Mouse (Mus musculus) layer of hippocampus, adult 9-11 months (tissue): ENCODE results near the gene Atxn2.
"Not testable (repeated sequence)": the region's sequence is repeated elsewhere in the genome, so short reads cannot be mapped to it uniquely, and the experiment has no call there.

ENCODE experiments used
- DNase-seq: peaks from one replicate; pipeline ENCODE4 v3.0.0; 2022

Gene Atxn2

DNA sequence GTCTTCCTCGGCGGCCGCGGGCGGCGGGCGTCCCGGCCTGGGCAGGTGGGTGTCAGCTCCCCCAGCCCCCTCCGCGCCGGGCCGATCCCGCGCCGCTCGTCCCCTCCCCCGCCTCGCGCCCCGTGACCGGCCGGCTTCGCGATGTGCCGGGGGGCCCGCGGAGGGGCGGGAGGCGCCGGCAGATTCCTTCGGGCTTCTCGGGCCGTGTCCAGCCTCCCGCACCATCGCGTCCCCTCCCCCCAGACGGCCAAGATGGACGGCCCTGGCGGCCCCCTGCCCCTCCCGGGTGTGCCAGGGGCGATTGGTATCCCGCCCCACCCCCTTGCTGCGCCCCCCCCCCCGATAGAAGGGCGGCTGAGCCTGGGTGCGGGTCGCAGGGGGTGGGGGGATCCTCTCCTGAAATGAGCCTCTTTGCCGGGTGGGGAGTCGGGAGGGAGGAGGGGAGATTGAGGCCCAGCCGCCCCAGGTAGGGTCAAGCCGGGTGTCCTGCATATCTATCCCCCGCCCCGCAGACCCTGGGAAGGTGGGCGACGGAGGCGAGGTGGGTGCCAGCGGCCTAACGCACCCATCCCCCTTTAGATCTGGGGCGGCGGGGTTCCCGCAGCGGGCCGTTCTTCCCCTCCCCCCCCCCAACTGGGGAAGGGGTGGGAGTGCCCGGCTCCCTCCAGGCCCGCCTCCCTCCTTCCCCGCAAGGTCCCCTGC lies 1.2 kb downstream of the Atxn2 start:
- no peak for DNase-seq

DNA sequence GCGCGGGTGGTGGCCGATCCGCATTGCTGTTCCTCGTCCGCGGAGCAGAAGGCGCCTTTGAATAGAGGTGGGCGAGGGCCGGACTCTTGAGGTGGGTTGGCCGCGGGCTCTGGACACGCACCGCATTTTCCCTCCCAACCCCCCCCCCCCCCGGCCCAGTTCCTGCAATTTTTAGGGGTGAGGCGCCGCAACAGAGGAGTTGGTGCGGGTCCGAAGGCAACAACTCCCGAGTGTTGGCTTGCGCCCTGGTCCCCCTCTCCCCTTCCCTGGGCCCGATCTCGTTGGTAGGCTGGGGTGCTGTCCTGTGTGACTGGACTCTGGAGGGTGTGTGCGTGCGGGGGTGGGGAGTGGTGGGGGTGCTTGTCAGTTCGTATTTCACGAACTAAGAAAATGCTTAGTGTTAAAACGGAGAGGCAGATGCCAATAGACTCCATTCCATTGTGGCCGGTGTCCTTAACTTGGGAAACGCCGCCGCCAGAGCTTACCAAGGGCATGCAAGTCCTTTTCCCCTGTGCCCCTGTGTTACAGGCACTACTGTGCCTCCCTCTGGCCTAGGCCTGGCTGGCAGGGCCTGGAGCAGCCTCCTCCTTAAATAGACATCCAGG lies 1.9 kb downstream of the Atxn2 start:
- peak; percentile 23 for DNase-seq

DNA sequence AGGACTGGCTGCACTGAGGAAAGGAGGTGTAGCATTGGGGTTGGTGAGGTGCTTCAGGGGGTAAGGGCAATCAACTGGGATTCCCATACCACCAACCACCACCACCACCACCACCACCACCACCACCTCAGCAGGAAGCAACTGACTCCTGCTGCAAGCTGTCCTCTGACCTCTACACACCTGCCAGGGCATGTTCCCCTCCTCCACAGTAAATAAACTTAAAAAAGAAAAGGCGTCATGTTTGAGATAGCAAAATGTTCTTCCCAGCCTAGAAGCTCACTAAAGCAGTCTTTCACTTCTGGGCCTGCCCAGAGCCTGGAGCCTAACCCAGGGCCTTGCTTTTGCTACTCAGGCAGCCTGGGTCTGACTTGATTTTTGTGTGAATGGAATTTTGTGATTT lies 3.2 kb downstream of the Atxn2 start:
- no peak for DNase-seq

DNA sequence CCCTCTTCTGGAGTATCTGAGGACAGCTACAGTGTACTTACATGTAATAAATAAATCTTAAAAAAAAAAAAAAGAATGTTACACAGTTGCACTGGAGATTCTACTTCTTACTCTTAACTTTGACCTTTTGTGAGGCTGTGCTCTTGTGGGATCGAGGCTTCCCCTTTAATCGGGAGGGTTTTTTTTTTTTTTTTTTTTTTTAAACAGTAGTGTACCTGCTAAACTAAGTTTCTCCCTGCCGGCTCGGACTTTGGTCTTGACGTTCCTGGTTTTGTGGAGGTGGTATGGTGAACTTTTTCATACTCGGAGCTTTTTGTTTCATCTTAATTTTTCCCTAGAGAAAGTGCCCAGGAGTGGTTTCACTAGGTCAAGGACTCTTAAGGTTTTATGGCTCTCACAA lies 3.8 kb downstream of the Atxn2 start:
- DNase-seq: no peak

DNA sequence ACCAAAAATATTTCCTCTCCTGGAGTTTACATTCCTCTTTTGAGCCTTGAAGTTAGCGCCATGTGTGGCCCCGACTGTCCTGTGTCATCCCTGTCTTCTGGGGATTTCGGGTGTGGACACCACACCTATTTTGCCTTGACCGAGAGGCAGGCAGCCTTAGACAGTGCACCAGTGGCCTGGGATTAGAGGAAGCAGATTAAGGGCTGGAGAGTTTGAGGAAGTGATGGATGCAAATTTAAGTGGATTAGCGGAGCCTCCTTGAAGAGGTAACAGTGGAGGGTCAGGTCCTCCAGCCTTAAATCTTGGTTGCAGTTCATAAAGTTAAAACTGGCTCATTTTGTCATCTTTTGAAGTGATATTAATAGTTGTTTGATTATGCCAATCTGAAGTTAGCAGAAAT lies 7.3 kb downstream of the Atxn2 start:
- no peak for DNase-seq

DNA sequence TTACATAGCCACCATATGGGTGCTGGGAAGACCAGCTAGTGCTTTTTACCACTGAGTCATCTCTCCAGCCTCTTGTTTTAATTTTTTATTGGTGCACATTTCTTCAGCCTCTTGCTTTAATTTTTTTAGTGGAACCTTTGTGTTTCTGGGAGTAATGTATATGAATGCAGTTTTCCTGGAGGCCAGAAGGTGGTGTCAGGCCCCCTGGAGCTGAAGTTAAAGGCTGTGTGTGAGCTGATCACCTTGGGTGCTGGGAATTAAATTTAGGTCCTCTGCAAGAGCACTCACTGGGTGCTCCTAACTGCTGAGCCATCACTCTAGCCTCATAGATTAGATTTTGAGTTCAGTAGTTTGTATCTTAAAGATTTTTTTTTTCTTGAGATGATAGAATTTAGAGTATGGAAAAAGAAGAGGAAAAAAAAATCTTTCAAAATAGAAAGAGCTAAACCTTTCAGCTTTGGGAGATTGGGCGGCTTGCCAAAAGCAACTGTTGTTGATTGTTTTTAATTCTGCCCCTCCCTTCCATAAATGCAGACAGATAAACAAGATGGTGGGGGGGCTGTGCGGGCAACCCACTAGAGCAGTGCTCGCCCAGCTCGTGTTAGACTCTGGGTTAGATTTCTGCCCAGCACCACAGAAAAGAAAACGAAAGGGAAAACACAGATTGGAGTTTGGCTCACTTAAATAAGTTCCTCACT lies 9.9 kb downstream of the Atxn2 start:
- DNase-seq: no peak

DNA sequence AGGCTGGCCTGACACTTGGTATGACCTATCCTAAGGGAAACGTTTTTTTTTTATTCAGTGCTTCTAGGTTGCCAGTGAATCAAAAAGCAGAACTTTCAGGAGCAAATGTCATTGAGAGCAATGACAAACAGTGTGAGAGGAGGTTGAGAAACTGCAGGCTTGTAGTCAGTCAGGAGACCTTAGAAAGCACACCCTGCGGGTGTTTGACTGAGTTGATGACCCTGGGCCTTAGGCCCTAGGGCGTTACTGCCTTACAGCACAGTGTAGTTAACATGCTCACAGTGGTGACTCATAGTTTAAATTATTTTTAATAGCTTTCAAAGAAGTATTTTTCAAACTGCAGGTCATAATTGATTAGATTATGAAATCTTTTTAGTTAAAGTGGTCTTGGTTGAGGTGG lies 10.7 kb downstream of the Atxn2 start:
- DNase-seq: no peak

DNA sequence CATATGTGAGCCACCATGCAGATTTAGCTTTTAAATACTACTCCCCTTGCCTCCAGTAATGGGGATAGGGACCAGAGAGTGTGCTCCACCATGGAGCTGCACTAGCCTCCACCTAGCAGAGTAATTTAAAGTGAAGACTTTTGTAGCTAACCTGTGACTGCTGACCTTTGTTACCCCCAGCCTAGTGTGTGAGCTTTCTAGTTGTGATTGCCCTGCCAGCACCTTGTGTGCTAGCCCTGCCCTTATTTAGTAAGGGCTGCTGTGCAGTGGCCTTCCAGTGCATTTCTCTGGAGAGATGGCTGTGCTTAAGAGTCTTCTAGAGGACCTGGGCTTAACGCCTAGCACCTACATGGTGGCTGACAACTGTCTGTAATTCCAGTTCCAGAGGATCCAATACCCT lies 13.5 kb downstream of the Atxn2 start:
- DNase-seq: no peak

DNA sequence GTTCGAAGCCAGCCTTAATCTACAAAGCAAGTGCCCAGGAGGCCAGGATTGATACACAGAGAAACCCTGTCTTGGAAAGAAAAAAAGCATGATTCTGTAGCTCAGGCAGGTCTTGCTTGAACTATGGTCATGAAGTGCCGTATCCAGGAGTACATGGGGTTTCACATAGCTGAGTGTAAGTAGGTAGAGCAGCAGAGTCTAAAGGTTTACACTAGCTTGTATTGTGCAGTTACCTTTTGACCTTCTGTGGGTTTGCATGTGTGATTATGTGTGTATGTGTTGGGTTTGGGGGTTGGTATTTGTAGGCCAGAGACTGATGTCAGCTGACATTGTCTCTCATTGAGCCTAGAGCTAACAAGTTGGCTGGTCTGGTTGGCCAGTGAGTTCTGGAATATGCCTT lies 18.9 kb downstream of the Atxn2 start:
- DNase-seq: no peak

DNA sequence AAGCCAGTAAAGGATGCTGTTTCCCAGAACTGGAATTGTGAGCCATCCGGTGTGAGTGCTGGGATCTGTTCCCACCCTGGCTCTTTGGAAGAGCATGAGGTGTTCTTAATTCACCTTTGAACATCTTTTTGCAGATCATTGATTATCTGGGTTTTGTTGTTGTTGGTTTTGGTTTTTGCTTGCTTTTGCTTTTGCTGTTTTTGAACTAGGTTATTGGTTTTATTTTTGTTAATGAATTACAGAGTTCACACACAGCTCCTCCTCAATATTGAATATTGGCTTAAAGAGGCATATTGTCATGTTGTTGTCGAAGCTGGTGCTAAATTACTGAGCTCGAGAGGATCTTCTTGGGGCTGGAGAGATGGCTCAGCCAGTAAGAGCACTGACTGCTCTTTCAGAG lies 25.5 kb downstream of the Atxn2 start:
- DNase-seq: no peak

DNA sequence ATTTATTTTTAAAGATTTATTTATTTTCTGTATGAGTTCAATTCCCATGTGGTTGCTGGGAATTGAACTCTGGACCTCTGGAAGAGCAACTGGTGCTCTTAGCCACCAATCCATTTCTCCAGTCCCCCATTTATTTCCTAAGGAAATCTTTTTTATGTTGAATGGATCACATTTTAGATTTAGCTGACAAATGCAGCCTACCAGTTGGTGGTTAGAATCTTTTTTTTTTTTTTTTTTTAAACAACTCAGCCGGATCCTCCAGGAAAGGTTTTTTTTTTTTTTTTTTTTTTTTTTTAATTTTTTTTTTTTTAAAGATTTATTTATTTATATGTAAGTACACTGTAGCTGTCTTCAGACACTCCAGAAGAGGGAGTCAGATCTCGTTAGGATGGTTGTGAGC lies 27.0 kb downstream of the Atxn2 start:
- not testable (repeated sequence) for DNase-seq

DNA sequence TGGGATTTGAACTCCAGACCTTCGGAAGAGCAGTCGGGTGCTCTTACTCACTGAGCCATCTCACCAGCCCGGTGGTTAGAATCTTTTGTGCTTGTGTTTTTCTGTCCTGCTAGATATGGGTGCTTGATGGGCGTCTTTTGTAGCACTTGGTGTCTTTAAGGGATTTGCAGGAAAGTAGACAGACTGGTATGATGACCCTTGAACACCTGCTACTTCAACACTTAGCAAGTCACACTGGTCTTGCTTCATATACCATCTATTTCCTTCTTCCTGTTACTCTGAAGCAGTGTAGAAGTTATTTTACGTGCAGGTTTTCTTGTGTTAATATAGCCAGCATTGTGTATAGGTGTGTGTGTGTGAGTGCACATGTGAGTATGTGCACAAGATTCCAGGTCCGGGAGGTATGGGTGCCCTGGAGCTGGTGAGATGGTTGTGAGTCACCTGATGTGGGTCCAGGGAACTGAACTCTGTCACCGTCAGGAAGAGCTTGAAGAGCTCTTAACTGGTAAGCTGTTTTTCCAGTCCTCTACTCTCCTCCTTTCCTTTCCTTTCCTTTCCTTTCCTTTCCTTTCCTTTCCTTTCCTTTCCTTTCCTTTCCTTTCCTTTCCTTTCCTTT lies 27.5 kb downstream of the Atxn2 start:
- DNase-seq: no peak

DNA sequence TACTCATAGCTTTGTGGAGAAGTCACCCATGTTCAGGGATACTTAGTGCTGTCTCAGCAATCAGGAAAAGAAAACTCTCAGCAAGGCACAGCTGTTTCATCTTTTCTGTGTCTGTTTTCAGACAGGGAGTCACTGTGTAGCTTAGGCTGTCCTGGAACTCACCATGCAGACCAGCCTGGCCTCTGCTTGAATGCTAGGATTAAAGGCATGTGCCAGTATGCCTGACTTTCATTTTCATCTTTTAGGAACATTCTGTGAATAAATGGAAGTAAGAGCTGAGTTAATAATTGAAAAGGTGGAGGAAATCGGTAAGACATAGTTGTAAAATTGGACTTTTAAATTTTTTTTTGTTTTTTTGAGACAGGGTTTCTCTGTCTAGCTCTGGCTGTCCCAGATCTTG lies 29.4 kb downstream of the Atxn2 start:
- DNase-seq: no peak

DNA sequence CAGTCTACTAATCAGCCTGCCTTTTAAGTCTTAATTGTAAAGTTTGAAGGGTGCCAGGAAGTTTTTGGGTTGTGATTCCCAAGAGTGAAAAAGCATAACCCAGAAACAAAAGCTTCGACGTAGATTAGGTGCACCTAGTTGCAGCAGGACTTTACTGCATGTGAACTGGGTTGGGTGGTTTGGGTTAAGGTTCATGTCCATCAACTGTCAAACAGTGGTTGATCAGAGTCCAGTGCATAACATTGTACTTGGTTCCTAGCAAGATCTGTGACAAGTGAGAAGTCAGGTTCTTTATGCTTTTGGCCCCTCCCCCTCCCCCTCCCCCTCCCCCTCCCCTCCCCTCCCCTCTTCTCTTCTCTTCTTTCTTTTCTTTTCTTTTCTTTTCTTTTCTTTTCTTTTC lies 31.8 kb downstream of the Atxn2 start:
- no peak for DNase-seq

DNA sequence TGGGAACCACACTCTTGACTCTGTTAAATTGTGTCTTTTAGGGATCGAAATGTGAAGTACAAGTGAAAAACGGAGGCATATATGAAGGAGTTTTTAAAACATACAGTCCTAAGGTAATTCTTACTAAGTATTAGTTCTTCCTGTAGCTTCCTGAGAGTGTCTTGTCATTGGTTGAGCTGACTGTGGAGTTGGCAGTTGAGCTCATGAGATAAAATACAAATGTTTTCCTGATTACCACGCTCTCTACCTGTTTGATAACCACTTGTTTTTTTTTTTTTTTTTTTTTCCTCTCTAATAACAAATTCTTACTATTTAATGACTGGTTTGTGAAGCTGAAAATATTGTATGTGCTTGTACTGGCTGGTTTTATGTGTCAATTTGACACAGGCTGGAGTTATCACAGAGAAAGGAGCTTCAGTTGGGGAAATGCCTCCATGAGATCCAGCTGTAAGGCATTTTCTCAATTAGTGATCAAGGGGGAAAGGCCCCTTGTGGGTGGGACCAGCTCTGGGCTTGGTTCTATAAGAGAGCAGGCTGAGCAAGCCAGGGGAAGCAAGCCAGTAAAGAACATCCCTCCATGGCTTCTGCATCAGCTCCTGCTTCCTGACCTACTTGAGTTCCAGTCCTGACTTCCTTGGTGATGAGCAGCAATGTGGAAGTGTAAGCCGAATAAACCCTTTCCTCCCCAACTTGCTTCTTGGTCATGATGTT lies 36.9 kb downstream of the Atxn2 start:
- not testable (repeated sequence) for DNase-seq

DNA sequence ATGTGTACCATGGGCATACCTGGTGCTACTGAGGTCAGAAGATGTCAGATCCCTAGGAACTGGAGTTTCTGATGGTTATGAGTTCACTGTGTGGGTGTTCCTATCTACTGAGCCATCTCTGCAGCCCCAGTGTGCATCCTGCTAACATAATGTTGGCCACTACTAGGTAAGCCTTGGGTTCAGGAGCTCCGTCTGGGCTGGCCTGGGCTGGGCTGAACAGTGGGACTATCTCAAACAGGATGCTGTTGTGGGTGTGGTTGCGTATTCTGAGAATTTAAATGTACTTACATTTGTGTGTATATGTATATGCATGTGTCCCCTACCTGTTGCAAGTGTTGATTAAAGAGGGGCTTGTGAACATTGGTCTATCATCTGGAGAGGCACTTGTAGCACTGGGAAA lies 38.5 kb downstream of the Atxn2 start:
- DNase-seq: no peak

DNA sequence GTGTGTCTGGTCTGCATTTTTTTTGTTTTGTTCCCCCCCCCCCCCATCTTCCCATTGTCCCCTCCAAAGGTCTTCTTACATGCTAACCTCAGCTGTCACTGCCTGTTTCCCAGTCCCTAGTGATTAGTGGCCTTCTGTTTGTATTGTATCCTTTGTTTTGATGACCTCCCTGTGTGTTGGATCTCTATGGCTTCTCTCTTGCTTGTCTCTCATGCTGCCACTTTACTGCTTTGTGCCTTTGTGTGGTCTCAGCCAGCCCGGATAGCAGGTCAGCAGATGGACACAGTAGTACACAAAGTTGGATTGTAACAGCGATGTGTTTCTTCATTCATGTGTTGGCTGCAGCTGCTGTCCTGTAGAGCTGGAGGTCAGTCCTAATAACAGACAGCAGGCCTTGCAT lies 46.8 kb downstream of the Atxn2 start:
- DNase-seq: peak; percentile 50

DNA sequence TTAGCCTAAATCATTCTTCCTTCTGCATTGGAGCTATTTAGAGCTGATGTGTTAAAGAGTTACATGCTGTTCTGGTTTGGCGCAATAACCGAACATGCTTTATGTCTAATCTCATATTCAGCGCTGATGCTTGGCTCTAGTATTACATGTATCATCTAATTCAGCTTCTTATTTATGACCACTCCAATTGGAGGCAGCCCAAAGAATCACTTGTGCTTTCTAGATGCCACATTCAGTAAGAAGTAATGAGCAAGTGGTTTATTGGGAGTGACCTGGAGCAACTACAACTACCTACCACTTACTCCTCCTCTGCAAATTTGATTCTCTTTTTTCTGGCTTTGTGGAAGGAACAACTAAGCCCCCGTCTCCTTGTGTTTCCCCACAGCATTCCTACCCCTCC lies 47.2 kb downstream of the Atxn2 start:
- no peak for DNase-seq

DNA sequence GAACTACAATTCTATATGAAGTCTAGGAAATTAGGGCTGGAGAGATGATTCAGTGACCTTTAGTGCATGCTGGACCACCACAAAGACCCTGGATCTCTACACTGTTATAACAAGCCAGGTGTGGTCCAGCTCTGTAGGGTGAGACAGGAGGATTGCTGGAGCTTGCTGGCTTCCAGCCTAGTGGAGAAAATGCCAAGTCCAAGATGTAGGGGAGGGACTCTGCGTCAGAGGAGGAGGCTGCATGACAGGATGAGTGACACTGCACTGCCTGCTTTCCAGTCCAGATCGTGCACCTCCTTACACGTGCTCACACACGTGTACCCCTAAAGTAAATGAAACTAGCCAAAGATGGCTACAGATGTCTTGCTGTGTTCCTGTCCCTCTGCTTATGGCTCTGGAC lies 48.8 kb downstream of the Atxn2 start:
- DNase-seq: no peak

DNA sequence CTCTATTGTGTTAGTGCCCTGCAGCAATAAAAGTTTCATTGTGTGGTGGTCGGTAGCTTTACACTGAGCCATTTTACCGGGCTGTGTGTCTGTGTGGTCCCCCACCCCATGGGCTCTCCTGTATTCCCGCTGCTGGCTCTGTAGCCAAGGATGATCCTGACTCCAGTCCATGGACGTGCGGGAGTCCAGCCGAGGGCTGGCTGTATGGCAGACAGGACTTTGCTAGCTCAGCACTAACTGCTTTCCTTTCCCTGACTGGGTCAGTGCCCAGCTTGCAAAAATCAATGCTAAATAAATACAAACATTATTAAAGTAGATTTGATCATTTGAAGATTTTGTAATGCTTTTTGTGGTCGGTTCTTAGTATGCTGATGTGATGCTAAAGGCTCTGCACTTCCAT lies 50.3 kb downstream of the Atxn2 start:
- no peak for DNase-seq

DNA sequence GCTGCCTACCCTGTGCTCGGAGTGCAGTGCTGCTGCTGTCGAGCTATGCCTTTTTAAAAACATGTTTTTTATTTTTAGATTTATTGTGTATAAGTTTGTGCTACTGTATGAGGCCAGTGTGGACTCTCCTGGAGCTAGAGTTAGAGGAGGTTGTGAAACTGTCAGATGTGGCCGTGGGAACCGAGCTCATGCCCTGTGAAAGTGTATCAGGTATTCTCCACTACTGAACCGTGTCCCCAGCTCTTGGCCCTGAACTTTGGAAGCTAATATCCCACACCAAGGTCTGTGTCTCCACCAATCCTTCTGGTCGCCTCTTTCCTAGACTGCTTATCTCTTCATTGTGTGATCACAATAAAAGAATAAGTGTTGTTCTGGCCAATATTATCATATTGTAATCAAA lies 51.8 kb downstream of the Atxn2 start:
- DNase-seq: no peak

DNA sequence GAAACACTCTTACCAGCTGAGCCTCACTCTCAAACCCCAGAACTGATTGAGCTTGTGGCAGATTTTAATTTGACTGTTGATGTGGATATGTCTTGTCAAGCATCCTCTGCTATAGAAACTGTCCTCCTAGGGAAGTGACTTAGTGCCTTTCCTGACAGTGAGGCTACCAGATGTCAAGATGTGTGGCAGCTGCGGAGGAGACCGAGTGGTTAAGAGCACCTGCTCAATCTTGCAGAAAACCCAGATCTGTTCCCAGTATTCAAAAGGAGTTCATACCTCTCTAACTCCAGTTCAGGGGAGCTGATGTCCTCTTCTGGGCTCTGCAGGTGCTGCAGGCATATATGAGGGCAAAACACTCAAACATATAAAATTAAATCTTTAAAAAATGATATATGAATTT lies 53.9 kb downstream of the Atxn2 start:
- no peak for DNase-seq

DNA sequence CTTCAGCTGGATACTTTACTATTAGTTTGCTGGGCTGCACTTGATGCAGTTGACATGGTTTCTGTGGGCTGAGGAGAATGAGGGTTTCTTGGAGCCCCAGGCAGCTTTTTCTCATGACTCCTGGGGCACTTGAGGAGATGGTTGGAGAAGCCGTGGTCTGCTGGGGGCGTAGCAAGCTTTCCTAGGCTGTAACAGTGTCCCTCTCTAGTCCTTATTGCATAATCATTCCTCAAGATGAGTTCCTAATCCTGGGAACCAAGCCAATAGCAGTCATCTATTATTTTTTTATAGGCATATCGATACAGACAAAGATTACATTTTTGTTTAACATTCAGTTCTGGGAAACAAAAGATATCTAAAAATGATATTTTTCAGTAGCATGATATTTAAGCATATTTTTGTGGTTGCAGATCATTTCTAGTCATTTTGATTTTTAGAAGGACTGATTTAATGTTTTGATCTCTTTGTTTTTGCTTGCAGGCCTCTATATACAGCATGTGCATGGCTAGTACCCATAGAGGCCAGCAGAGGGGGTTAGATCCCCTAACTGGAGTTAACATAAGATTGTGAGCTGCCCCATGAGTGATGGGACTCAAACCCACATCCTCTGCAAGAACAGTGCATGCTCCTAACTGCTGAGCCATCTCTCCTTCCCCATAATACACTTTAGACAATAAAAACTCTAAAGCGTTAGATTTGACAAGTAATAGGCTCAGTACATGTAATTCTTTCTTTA lies 55.1 kb downstream of the Atxn2 start:
- no peak for DNase-seq
